Mouse (Mus musculus) kidney, adult 18-20 months (tissue): ENCODE data around the gene March5.
"Not testable (repeated sequence)": the region's sequence is repeated elsewhere in the genome, so short reads cannot be mapped to it uniquely, and the experiment has no call there.

Source experiments
- DNase-seq: peaks from one replicate; pipeline ENCODE4 v3.0.0; 2021

The March5 gene

DNA sequence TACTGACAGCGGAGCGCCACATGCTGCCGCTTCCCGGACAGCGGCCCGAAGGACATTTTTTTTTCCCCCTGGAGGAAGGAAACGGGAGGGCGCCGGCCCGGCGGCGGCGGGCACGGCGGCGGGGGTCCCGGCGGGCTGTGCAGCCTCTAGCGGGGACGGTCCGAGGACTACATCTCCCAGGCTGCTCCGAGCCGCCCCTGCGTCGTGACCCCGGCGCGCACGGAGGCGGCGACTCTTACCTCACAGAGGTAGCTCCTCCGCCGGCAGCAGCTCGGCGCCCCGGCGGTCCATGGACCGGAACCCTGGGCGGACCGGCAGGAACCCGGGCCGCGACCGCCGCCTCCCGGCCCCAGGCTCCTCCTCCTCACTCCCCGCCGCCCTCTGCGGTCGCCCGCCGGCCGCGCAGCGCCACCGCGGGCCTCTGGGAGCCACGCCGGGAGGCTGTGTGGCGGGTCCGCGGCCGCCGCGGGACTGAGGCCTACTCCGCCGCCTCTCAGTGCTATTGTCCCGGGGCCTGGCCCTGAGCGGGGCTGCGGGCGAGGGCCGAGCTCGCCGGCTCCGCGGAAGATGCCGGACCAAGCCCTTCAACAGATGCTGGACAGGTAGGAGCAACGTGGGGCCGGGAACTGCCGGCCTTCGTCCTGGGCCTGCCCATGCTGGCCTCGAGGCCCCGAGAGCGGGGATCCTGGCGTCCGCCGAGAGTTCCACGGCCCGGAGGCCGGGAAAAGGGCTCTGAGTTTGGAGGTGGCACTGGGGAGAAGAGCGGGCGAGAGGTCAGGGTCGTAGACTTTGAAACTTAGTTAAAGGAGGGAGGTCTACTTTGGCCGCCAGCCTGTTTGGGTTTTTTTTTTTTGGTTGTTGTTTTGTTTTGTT, at the start of gene March5:
March5 (plus strand) TSS at position 241 of the 873 bp plus-strand sequence.
- peak; percentile 91 for DNase-seq

DNA sequence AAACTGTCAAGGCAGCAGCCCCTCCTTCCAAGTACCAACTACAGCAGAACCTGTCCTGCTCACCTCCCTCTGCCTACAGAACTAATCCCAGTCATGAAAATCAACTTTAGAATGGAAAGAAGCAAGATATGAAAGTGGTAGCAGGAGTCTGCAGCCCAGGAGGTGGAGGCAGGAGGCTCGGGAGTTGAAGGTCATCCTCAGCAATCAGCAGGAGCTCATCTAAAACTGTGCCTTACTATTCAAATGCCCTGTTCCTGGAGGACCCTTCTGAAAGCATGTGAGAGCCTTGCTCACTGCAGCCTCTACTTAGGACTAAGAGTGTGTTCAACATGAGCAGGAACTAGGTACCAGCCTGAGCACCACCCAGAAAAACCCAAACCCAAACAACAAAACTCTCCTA, 35.2 kb upstream of the March5 start:
- no peak for DNase-seq

GRCm38 (mm10) chr19:37172566-37173130, 34.7 kb upstream of the March5 start:
- DNase-seq: peak; percentile 21

GRCm38 (mm10) chr19:37173331-37174115, 33.8 kb upstream of the March5 start:
- peak; percentile 43 for DNase-seq

- DNase-seq: peak; percentile 65
These were observed 33.1 kb upstream of the March5 start for GRCm38 (mm10) chr19:37174116-37174715.

GRCm38 (mm10) chr19:37174716-37175435, 32.5 kb upstream of the March5 start:
- DNase-seq: peak; percentile 79

DNA sequence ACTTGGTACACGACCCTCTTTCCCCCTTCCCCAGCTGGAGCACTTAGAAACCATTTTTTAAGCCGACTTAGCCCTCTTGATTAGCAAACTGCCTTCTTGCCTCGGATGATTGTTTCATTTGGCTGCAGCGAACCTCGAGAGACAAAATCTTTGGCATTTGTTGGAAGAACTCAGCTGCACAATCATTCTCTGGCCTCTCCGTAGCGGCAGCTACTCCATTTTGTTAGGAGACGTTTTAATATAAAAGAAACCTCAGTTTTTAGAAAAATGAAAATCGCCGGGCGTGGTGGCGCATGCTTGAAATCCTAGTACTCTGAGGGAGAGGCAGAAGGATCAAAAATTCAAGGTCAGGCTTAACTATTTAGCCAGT, 31.9 kb upstream of the March5 start:
- no peak for DNase-seq

GRCm38 (mm10) chr19:37175919-37176318, 31.4 kb upstream of the March5 start:
- peak; percentile 31 for DNase-seq

GRCm38 (mm10) chr19:37176879-37177462, 30.4 kb upstream of the March5 start:
- DNase-seq: peak; percentile 18

DNA sequence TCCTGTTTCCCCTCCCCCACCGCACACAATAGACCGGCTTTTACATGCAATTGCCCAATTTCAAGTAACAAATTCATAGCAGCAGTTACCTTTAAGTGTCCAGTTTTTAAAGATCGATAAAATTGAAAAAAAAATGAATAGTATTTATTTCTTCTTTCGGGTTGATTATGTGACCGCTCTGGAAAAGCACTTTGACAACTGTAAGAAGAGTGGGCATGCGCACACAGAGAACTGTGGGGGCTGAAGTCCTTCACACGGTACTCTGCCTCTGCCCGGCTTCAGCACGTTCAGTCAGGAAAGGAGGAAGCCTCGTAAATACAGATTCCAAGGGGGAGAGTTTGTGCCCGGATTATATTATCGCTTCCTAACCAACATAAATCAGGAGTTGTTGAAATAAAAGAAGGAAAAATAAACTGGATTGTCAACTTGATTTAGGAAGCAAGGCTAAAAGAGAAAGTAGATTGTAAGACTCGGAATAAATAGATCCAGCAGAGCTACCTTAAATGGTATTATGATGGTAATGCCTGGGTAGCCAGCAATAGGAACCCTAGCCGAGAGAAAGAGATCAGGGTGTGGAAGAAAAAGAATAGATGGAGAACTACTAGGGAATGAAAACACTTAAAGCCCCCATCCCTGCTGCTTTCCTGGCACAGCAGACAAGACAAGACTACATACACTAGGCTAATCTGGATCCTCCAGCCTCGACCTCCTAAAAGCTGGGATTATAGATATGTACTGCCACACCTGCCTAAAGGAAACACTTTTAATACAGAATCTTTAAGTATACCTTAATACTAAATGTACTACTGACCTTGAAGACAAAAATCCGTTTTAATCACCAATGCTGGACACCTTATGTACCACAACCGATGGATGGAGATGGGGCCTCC, 29.3 kb upstream of the March5 start:
- peak; percentile 66 for DNase-seq

DNA sequence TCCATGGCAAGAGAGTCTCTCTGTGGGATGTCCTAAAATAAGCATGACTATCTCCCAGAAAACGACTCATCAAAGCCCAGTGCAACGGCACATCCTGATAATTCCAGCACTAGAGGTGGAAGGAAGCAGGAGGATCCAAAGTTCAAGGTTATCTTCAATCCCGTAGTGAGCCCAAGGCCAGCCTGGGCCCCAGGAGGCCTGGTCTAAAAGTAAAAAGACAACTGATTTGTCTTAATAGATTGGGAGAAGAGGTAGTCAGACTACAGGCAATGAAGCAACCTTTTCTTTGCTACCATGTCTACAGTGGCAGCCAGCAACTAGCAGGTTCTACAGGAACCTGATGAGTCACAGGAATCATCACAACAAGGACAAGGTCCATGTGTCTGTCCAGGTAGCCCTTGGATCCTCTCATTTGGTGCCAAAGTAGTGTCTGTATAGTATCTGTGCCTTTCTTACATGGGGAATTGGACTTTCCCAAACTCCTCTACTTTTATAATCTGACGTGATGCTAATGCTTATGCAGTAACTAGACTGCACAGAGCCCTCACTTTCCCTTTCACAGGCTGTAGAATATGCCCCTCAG, 18.9 kb upstream of the March5 start:
- no peak for DNase-seq

- DNase-seq: no peak
These were observed 14.8 kb upstream of the March5 start for GRCm38 (mm10) chr19:37192475-37193058.

DNA sequence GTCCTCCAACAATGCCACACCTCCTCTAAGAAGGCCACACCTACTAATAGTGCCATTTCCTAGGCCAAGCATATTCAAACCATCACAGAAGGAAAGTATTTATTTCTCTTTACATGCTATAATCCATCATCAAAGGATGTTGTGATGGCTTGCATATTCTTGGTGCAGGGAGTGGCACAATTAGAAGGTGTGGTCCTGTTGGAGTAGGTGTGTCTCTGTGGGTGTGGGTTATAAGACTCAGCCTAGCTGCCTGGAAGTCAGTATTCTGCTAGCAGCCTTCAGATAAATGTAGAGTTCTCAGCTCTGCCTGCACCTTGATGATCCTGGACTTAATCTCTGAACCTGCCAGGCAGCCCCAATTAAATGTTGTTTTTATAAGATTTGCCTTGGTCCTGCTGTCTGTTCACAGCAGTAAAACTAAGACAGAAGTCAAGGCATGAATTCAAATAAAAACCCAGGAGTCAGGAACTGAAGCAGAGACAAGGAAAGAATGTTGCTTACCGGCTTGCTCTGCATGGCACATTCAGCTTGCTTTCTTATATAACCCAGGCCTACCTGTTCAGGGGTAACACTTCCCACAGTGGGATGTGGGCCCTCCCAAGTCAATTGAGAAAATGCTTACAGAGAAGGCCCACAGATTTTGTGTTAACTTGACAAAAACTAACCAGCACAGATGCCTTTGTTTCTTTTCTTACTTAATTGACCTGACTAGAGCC, 9.0 kb upstream of the March5 start:
- no peak for DNase-seq

- no peak for DNase-seq
These were observed 7.5 kb upstream of the March5 start for GRCm38 (mm10) chr19:37199889-37200288.

DNA sequence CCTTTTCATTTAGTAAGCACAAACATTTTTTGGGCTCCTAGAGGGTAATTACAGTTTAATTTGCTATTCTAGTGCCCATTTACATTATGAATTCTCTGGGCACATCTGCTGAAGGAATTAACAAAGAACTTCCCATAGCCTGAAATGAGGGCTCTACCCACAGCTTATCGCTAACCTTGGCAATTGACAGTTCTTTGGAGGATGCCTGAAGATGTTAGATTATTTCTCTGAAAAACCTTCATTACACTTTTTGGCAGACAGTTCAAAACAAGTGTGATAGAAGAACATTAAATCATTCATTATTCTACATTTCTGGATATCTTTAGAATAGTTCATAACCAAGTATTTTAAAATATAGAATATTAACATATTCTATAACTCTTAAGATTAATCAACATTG, 4.0 kb upstream of the March5 start:
- DNase-seq: no peak

DNA sequence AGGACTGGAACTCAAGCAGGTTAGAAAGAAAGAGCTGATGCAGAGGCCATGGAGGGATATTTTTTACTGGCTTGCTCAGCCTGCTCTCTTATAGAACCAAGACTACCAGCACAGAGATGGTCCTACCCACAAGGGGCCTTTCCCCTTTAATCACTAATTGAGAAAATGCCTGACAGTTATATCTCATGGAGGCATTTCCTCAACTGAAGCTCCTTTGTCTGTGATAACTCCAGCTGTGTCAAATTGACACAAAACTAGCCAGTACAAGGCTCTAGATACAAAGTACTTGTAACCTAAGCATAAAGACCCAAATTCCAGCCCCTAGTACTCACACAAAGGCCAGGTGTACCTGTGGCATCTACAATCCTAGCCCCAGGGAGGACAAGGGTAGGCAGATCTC, 2.2 kb upstream of the March5 start:
- DNase-seq: not testable (repeated sequence)

DNA sequence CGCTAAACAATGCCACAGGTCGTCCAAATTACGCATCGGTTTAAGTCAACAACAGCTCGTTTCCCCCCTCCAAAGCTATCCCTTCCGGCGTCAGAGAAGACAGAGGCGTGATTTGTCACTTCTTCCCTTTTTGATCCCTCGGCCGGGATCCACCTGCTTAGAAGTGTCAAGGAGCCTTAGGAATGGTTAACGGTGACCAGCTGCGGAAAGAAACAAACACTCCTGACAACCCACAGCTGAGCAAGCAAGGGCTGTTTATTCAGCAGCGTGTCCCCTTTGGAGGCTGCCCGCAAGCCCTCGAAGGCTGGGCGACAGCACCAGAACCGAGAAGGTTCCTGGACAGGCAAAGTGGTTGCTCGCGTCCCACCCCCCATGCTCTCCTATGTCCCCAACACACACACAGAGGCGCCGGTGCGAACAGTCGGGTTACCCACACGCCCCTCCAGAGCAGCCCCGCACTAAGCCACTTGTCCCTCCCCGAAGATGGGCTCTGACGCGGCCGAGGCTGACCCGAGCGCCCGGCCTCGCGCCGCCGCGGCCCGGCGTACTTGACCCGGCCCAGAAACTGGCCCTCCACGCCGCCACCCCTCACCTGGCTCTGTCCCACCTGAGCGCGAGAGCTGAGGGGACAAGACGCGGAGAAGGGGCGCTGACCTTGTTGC, 571 bp upstream of the March5 start:
- DNase-seq: peak; percentile 74

GRCm38 (mm10) chr19:37208176-37208755, 923 bp downstream of the March5 start, which contains the start of gene Cpeb3:
Gene Cpeb3, minus strand, starts transcription at chr19:37208601.
- DNase-seq: peak; percentile 47

GRCm38 (mm10) chr19:37208986-37209385, 1.6 kb downstream of the March5 start:
- no peak for DNase-seq
